Mouse (Mus musculus): ENCODE data around the gene Selplg. TPM values are rescaled to one million over a fixed set of nuclear protein-coding genes. Genes with fewer than 3 reads are reported as not detected.

The Selplg gene
- polyA plus RNA-seq, 2 experiments, result 4.0 to 5.4 TPM

GRCm38 (mm10) chr5:113827991-113828411 lies 4.4 kb downstream of the Selplg start:
- TF ChIP-seq POLR2A (IDR thresholded peaks at IDR 0.05; ENCODE audit: borderline replicate concordance, extremely low read depth, insufficient read depth, insufficient read length), result no peak
- Histone ChIP-seq H3K27ac (replicated peaks; ENCODE audit: low read depth, low read length) (no peak overlapping the region), H3K36me3 (ENCODE audit: control insufficient read depth, insufficient read depth, low read length) (no peaks in the 10 kb centered on the region), H3K4me2 (replicated peaks; ENCODE audit: low read depth, low read length, severe bottlenecking) (no peak overlapping the region), H3K9me3 (ENCODE audit: control insufficient read depth, low read length) (no peaks in the 10 kb centered on the region), H3K4me1 (ENCODE audit: control insufficient read depth, insufficient read depth, low read length) (no peaks in the 10 kb centered on the region), H3K9ac (ENCODE audit: low read depth, low read length, severe bottlenecking) (no peak overlapping the region), H3K27me3 (ENCODE audit: control insufficient read depth, insufficient read depth, low read length) (no peaks in the 10 kb centered on the region), H3K4me3 (replicated peaks; ENCODE audit: low read length) (no peak overlapping the region)
- DNase-seq (ENCODE audit: low spot score) (no peak), ATAC-seq (ENCODE audit: low FRiP score, low read depth) (no peak)
- 55% methylated on average over 4 of the region's 4 CpGs for WGBS

DNA sequence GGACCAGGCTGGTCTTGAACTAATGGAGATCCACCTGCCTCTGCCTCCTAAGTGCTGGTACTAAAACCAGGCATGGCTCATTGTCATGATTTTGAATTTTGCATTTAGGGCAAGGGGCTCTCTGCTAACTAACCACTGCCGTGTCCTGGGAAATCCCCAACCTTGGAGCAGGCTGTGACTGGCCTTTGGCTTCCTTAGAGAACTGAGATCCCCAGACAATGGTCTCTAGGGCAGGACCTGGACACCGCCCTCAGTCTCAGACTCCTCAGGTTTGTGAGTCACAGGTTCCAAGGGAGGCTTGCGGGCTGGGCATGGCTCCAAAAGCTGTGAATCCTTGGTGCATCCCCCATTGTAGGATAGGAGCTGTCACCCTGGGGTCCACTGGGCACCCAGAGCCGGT lies 5.8 kb downstream of the Selplg start:
- Histone ChIP-seq H3K4me1 (ENCODE audit: control insufficient read depth, insufficient read depth, low read length) (no peaks in the 10 kb centered on the region), H3K36me3 (ENCODE audit: control insufficient read depth, insufficient read depth, low read length) (no peaks in the 10 kb centered on the region), H3K4me3 (replicated peaks; ENCODE audit: low read length) (no peak overlapping the region), H3K9ac (ENCODE audit: low read depth, low read length, severe bottlenecking) (no peak overlapping the region), H3K4me2 (replicated peaks; ENCODE audit: low read depth, low read length, severe bottlenecking) (no peak overlapping the region), H3K27me3 (ENCODE audit: control insufficient read depth, insufficient read depth, low read length) (no peaks in the 10 kb centered on the region), H3K27ac (replicated peaks; ENCODE audit: low read depth, low read length) (no peak overlapping the region), H3K9me3 (ENCODE audit: control insufficient read depth, low read length) (no peaks in the 10 kb centered on the region)
- no peak for DNase-seq (ENCODE audit: low spot score)
- WGBS, result 90% methylated on average over 4 of the region's 4 CpGs
- ATAC-seq (ENCODE audit: low FRiP score, low read depth), result no peak
- TF ChIP-seq POLR2A (IDR thresholded peaks at IDR 0.05; ENCODE audit: borderline replicate concordance, extremely low read depth, insufficient read depth, insufficient read length), result no peak

DNA sequence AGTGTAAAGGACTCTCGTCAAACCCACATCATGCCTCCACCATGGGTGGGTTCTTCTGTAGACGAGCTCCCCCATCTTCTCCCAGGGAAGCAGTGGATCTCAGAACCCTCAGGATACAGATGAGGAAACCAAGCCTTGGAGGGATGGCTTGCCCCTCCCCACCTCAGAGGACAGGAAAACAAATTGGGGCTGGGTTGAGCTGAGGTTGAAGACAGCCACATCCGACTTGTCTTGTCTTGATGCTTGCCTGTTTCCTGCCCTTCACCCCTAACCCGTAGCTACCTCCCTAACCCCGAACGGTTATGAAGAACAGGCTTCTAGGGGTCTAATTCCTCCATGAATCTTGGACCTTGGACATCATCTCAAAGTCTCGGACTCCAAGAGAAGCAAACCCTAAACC lies 6.9 kb downstream of the Selplg start:
- Histone ChIP-seq H3K27me3 (ENCODE audit: control insufficient read depth, insufficient read depth, low read length) (no peaks in the 10 kb centered on the region), H3K4me1 (ENCODE audit: control insufficient read depth, insufficient read depth, low read length) (no peaks in the 10 kb centered on the region), H3K27ac (replicated peaks; ENCODE audit: low read depth, low read length) (no peak overlapping the region), H3K36me3 (ENCODE audit: control insufficient read depth, insufficient read depth, low read length) (no peaks in the 10 kb centered on the region), H3K4me3 (replicated peaks; ENCODE audit: low read length) (no peak overlapping the region), H3K9me3 (ENCODE audit: control insufficient read depth, low read length) (no peaks in the 10 kb centered on the region), H3K4me2 (replicated peaks; ENCODE audit: low read depth, low read length, severe bottlenecking) (no peak overlapping the region), H3K9ac (ENCODE audit: low read depth, low read length, severe bottlenecking) (no peak overlapping the region)
- 88% methylated on average over 7 of the region's 7 CpGs for WGBS
- no peak for DNase-seq (ENCODE audit: low spot score)
- TF ChIP-seq POLR2A (IDR thresholded peaks at IDR 0.05; ENCODE audit: borderline replicate concordance, extremely low read depth, insufficient read depth, insufficient read length), result no peak
- ATAC-seq (ENCODE audit: low FRiP score, low read depth), result no peak

- H3K4me3 ChIP-seq (replicated peaks; ENCODE audit: low read length), result no peak overlapping the region
- no peaks in the 10 kb centered on the region for H3K27me3 ChIP-seq (ENCODE audit: control insufficient read depth, insufficient read depth, low read length)
- H3K4me1 ChIP-seq (ENCODE audit: control insufficient read depth, insufficient read depth, low read length), result no peaks in the 10 kb centered on the region
- no peak overlapping the region for H3K4me2 ChIP-seq (replicated peaks; ENCODE audit: low read depth, low read length, severe bottlenecking)
- H3K36me3 ChIP-seq (ENCODE audit: control insufficient read depth, insufficient read depth, low read length), result no peaks in the 10 kb centered on the region
- WGBS, result 85% methylated on average over 4 of the region's 4 CpGs
- TF ChIP-seq POLR2A (IDR thresholded peaks at IDR 0.05; ENCODE audit: borderline replicate concordance, extremely low read depth, insufficient read depth, insufficient read length), result no peak
- DNase-seq (ENCODE audit: low spot score) (no peak), ATAC-seq (ENCODE audit: low FRiP score, low read depth) (no peak)
- no peak overlapping the region for H3K9ac ChIP-seq (ENCODE audit: low read depth, low read length, severe bottlenecking)
- H3K27ac ChIP-seq (replicated peaks; ENCODE audit: low read depth, low read length), result no peak overlapping the region
- no peaks in the 10 kb centered on the region for H3K9me3 ChIP-seq (ENCODE audit: control insufficient read depth, low read length)
Measured at GRCm38 (mm10) chr5:113824228-113824627, 8.2 kb downstream of the Selplg start.

- no peaks in the 10 kb centered on the region for H3K9me3 ChIP-seq (ENCODE audit: control insufficient read depth, low read length)
- no peak overlapping the region for H3K27ac ChIP-seq (replicated peaks; ENCODE audit: low read depth, low read length)
- no peaks in the 10 kb centered on the region for H3K27me3 ChIP-seq (ENCODE audit: control insufficient read depth, insufficient read depth, low read length)
- H3K4me3 ChIP-seq (replicated peaks; ENCODE audit: low read length), result no peak overlapping the region
- no peak overlapping the region for H3K4me2 ChIP-seq (replicated peaks; ENCODE audit: low read depth, low read length, severe bottlenecking)
- no peak overlapping the region for H3K9ac ChIP-seq (ENCODE audit: low read depth, low read length, severe bottlenecking)
- H3K4me1 ChIP-seq (ENCODE audit: control insufficient read depth, insufficient read depth, low read length), result no peaks in the 10 kb centered on the region
- 72% methylated on average over 14 of the region's 14 CpGs for WGBS
- ATAC-seq (ENCODE audit: low FRiP score, low read depth) (no peak), DNase-seq (ENCODE audit: low spot score) (no peak)
- no peaks in the 10 kb centered on the region for H3K36me3 ChIP-seq (ENCODE audit: control insufficient read depth, insufficient read depth, low read length)
- no peak for TF ChIP-seq POLR2A (IDR thresholded peaks at IDR 0.05; ENCODE audit: borderline replicate concordance, extremely low read depth, insufficient read depth, insufficient read length)
Measured at GRCm38 (mm10) chr5:113818572-113818971, 13.9 kb downstream of the Selplg start.

- no peak for TF ChIP-seq POLR2A (IDR thresholded peaks at IDR 0.05; ENCODE audit: borderline replicate concordance, extremely low read depth, insufficient read depth, insufficient read length)
- Histone ChIP-seq H3K9me3 (ENCODE audit: control insufficient read depth, low read length) (peaks cover 5% of the 10 kb centered on the region), H3K27ac (replicated peaks; ENCODE audit: low read depth, low read length) (0 out of 2 replicates have a peak overlapping the region, but pooled peaks have one; percentile 8), H3K9ac (ENCODE audit: low read depth, low read length, severe bottlenecking) (0 out of 2 replicates have a peak overlapping the region, but pooled peaks have one; percentile 2), H3K4me3 (replicated peaks; ENCODE audit: low read length) (no peak overlapping the region), H3K27me3 (ENCODE audit: control insufficient read depth, insufficient read depth, low read length) (no peaks in the 10 kb centered on the region), H3K4me1 (ENCODE audit: control insufficient read depth, insufficient read depth, low read length) (no peaks in the 10 kb centered on the region), H3K4me2 (replicated peaks; ENCODE audit: low read depth, low read length, severe bottlenecking) (no peak overlapping the region), H3K36me3 (ENCODE audit: control insufficient read depth, insufficient read depth, low read length) (no peaks in the 10 kb centered on the region)
- ATAC-seq (ENCODE audit: low FRiP score, low read depth), result peak; percentile 74
- peak; percentile 82 for DNase-seq (ENCODE audit: low spot score)
- 12% methylated on average over 15 of the region's 15 CpGs for WGBS
Measured at GRCm38 (mm10) chr5:113815638-113816152, 16.7 kb downstream of the Selplg start.

All from limb, embryonic 14.5 days (tissue).